Mouse (Mus musculus) kidney, adult 11 months (tissue): ENCODE data around the gene Vmn1r85.

Experiments
- DNase-seq: peaks from one replicate; pipeline ENCODE4 v3.0.0; 2022

Gene Vmn1r85

DNA sequence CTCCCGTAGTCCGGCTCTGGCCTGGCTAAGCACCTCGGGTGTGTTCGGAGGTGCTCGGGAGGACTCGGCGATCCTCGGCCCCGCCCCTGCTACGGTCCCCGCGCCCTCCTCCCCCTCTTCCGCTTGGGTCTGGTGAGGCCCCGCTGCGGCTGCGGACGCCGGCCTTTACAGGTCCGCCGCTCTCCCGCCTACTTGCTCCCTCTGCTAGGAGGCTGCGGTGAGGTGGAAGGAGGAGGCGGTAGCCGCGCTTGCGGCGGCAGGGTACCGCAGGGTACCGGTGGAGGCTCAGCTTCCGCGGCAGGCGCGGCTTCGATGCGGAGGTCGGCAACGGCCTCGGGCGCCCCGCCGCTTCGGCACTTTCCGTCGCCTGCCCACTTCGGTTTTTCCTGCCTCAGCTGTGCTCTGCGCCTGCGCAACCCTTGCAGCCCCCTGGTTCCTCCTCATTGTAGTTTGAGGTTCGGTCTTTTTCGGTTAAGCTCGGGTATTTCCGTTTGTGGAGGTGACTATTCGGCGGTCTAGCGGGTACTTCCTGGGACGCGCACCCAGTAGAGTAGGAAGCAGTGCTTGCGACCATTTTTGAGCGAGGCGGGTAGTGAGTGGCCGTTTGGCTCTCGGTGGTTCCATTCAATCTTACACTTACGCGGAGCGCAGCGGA, 56.9 kb downstream of the Vmn1r85 start, which contains the start of gene Ube2m:
Gene Ube2m (minus strand): TSS at position 375 of the 655 bp plus-strand sequence.
- DNase-seq = peak; percentile 97

DNA sequence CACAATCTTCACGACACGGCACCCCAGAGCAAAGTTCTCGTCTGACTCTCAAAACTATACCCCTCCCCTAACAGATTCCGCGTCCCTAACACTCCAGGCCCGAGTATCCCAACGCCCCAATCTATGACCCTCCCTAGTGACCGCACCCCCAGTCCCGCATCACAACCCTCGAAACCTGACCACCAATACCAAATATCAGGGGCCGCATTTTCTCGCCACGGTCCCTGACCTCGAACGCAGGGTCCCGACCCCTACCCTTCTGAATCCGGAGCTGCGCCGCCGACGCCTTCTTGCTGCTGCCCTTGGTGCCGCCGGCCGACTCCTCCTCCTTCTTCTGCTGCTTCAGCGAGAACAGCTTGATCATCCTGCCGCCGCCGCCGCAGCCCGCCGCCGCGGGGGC, 57.6 kb downstream of the Vmn1r85 start:
- no peak for DNase-seq

DNA sequence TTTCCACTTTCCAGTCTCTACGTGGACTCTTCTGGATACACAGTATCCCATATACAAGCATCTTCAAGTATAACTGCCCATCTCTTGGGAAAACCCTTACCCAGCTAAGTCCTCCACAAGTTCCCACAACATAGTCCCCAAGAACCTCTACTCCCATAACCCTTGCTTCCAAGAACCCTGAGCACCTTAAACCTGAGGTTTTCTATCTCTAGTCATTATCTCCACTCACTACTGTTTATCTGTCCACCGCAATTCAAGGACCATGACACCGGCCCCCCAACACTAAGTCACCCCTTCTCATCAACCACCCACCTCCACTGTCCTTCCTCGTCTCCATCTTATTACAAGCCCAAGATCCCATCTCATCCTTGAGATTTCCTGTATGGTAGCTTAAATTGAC, 58.2 kb downstream of the Vmn1r85 start:
- DNase-seq = no peak

DNA sequence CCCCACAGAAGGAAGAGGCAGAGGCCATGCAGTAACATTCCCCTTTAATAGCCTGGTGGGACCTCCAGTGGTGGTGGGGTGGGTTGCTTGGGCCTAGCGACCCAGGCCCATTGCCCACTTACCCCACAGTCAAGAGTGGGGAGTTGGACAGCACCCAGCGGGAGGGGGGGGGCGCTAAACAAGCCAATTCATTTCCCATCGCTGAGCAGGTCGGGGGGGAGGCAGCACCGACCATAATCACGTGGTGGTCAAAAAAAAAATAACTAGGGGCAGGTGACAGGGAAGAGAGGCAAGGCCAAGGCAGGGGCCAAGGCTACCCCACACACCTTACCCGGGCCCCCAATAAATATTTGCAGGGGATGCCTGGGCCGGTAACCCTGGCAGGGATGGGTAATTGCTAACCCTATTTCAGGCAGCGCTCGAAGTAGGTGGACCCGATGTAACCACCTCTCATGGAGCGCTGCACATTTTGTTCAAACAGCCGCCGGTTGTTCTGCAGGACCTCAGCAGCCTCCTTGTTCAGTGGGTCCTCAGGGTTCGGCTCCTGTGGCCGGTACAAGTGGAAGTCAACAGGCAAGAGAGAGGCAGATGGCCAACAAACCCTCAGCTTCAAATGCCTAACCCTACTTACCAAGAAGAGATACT, 59.6 kb downstream of the Vmn1r85 start:
- DNase-seq = no peak

DNA sequence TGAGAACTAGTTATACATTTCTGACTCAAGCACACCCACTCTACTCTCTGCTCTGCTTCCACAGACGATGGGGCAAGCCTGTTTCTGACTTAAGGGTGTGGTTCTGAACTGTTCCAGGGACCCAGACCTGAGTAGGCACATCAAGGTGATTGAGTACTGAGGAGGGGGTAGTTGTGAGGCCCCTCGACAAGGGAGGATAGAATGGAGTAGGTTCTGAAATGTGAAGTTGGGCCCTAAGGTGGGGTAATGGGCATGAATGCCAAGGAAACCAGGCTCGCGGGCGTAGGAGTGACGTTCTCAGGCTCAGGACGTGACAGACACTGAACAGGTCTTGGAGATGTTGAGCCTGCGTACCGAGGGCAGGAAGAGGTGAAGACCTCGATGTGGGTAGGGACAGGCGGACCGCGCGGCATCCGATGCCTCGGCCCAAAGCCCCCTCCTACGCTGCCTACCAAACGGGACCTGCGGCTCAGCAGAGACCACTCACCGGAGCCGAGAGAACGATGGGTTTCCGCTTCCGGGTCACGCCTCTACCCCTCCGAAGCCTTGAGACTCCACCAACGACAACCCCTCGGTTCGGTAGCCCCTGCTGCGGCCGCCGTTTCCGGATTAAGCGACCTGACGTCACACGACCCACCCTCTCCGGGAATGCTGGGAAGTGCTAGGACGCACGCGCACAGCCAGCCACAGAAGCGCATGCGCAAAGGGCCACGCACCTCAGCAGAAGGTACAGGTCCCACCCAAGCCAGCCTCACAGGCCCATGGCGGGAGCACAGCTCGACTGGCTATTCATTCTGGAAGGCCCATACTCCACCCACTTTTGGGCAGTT, 60.6 kb downstream of the Vmn1r85 start, which contains the start of gene Chmp2a:
Gene Chmp2a (minus strand): TSS at position 660 of the 830 bp plus-strand sequence.
- DNase-seq = peak; percentile 97

DNA sequence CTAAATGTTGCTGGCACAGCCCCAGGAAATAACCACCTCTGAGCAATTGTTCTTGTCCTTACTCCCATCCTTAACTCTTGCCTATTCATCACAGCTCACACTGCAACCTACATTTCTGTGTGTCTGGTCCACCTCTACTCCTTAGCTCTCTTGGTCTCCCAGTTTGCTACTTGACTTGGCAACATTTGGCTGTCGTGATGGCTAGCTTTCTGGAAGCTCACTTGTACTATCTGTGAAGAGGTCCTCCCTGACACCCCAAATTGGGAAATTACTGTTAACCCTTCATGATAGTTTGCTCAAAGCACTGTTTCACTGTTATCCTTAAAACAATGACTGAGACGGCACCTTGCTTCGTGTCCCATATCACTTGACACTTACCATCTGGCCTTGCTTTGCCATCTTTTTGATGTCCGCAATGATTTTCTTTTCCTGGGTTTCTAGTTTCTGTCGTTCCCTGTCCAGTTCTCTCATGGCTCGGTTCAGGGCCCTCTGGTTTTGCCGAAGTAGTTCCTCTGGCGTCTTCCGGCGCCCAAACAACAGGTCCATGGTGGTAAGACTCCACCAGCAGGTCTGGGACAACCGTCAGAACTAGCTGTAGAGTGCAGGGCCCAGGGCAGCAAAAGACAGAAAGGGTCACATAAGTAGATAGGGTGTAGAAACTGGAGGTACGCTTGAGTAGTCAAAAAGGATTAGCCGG, 61.4 kb downstream of the Vmn1r85 start:
- no peak for DNase-seq
